Mouse (Mus musculus) heart, postnatal 36 days (tissue): ENCODE measurements around the gene Garnl3. TPM values are rescaled to one million over a fixed set of nuclear protein-coding genes. Genes with fewer than 3 reads are reported as not detected.

Experiments used
- DNase-seq, 2 experiments: peaks; one replicate each; pipeline ENCODE4 v3.0.0; 2021 to 2022
- intact Hi-C: fragments of 180-260 bp; cut with DNase I; formaldehyde crosslinking; loops from one replicate; pipeline ENCODE4 v1.15.1; 2025
- total RNA-seq, 2 experiments: library from RNA; stranded (reverse); gene quantifications; 2 replicates each; pipeline ENCODE4 v1.2.3; 2021

The Garnl3 gene
- total RNA-seq, 2 experiments from 2014 or later: 3.1 to 4.7 TPM

- peak; percentile 96 to 97 for DNase-seq
- intact Hi-C loops: no loop called here
These were observed 170.1 kb downstream of the Garnl3 start, which contains the start of the genes Rpl12 and Lrsam1 for GRCm38 (mm10) chr2:32961192-32961995. Rpl12 (plus strand) TSS chr2:32961559. Lrsam1 (minus strand) TSS chr2:32961614.

- intact Hi-C loops: no loop called here
- DNase-seq: no peak
These were observed 171.2 kb downstream of the Garnl3 start for GRCm38 (mm10) chr2:32960273-32960672.

- no peak for DNase-seq
- intact Hi-C loops: no loop called here
These were observed 174.1 kb downstream of the Garnl3 start for GRCm38 (mm10) chr2:32957344-32957743.

- DNase-seq: no peak
- intact Hi-C loops: no loop called here
These were observed 176.9 kb downstream of the Garnl3 start for GRCm38 (mm10) chr2:32954581-32954980.

- no peak for DNase-seq
- intact Hi-C loops: no loop called here
These were observed 184.0 kb downstream of the Garnl3 start for GRCm38 (mm10) chr2:32947454-32947853.

GRCm38 (mm10) chr2:32940483-32940882 lies 191.0 kb downstream of the Garnl3 start:
- no peak for DNase-seq
- intact Hi-C loops: no loop called here

- intact Hi-C loops: no loop called here
- DNase-seq: no peak
These were observed 192.0 kb downstream of the Garnl3 start for GRCm38 (mm10) chr2:32939418-32939817.

- DNase-seq: no peak
- intact Hi-C loops: no loop called here
These were observed 192.7 kb downstream of the Garnl3 start for GRCm38 (mm10) chr2:32938741-32939140.

Other genes with a start within 250 kb of the Garnl3 start
- 10 to 100 TPM; 56.4 to 65.9 TPM for gene Rpl12, start 170.1 kb downstream of the Garnl3 start, total RNA-seq
- gene Lrsam1, start 170.0 kb downstream of the Garnl3 start, total RNA-seq: 10 to 100 TPM; 14.1 to 17.0 TPM
- 10 to 100 TPM; 18.3 to 26.7 TPM for gene Slc2a8, start 149.6 kb downstream of the Garnl3 start, total RNA-seq
- 10 to 100 TPM; 51.2 to 67.0 TPM for gene Angptl2, start 84.4 kb upstream of the Garnl3 start, total RNA-seq
- gene Ralgps1, start 239.8 kb upstream of the Garnl3 start, total RNA-seq: 1 to 10 TPM; 4.8 to 5.6 TPM